Mouse (Mus musculus) neural tube, embryonic 13.5 days (tissue): ENCODE data around the gene Dazap1. TPM values are rescaled to one million over a fixed set of nuclear protein-coding genes. Genes with fewer than 3 reads are reported as not detected.

Experiments used
- ATAC-seq: fragments of 200-750 bp; cut with Nextera tagmentation; 2 replicates; pipeline ENCODE4 v1.8.0; 2017; ENCODE audit warnings: low read depth, mild to moderate bottlenecking, moderate TSS enrichment, moderate library complexity
- H3K27ac ChIP-seq: fragments of 300-500 bp; sonication (generic); replicated peaks from 2 replicates; pipeline ENCODE4 v1.5.1; 2015; ENCODE audit warnings: moderate library complexity, mild to moderate bottlenecking, inconsistent platforms
- H3K27me3 ChIP-seq: fragments of 300-500 bp; sonication (generic); 2 replicates; pipeline ENCODE4 v1.6.1; 2015; ENCODE audit warnings: mild to moderate bottlenecking, inconsistent platforms
- H3K36me3 ChIP-seq: fragments of 300-500 bp; sonication (generic); 2 replicates; pipeline ENCODE4 v1.6.1; 2015; ENCODE audit warnings: mild to moderate bottlenecking, inconsistent platforms
- H3K4me1 ChIP-seq: fragments of 300-500 bp; sonication (generic); replicated peaks from 2 replicates; pipeline ENCODE4 v1.6.1; 2015; ENCODE audit warnings: inconsistent platforms
- H3K4me2 ChIP-seq: fragments of 300-500 bp; sonication (generic); 2 replicates; pipeline ENCODE4 v1.6.1; 2015; ENCODE audit warnings: inconsistent platforms, mild to moderate bottlenecking, moderate library complexity
- H3K4me3 ChIP-seq: fragments of 300-500 bp; sonication (generic); 2 replicates; pipeline ENCODE4 v1.5.1; 2015; ENCODE audit warnings: mild to moderate bottlenecking, inconsistent platforms
- H3K9ac ChIP-seq: fragments of 300-500 bp; sonication (generic); 2 replicates; pipeline ENCODE4 v1.6.1; 2015; ENCODE audit warnings: moderate library complexity, mild to moderate bottlenecking, inconsistent platforms
- H3K9me3 ChIP-seq: fragments of 300-500 bp; sonication (generic); 2 replicates; pipeline ENCODE4 v1.6.1; 2016; ENCODE audit warnings: inconsistent platforms
- WGBS: fragments of 180-500 bp; shearing (Covaris S2); methylation state at CpG from one replicate; pipeline ENCODE4 v1.1.7; 2015; 5-methylcytosine and 5-hydroxymethylcytosine counted together
- polyA plus RNA-seq: library from polyadenylated mRNA; unstranded; fragments of >200 nt; fragmentation: Nextera tagmentation; extraction: Ambion mirVana; gene quantifications from 2 replicates; pipeline ENCODE4 v1.2.1, GENCODE M21; 2015

Gene Dazap1
- polyA plus RNA-seq, 1 experiment from 2014 or later, result 59.8 TPM

GRCm38 (mm10) chr10:80295618-80296425 is 34.5 kb downstream of the Dazap1 start, which contains the start of gene Apc2:
Apc2 (plus strand) TSS chr10:80295977.
- Histone ChIP-seq H3K9me3 (no peaks in the 10 kb centered on the region), H3K27ac (peak within 1 kb of the TSS; percentile 97), H3K36me3 (peaks cover 21% of the 10 kb centered on the region), H3K9ac (peak within 1 kb of the TSS; percentile 100), H3K4me2 (peak within 1 kb of the TSS; percentile 99), H3K4me1 (peaks cover 78% of the 10 kb centered on the region), H3K27me3 (no peaks in the 10 kb centered on the region), H3K4me3 (peak within 1 kb of the TSS; percentile 44)
- ATAC-seq, result peak; percentile 51
- under 1% methylated on average over 26 of the region's 26 CpGs for WGBS

- Histone ChIP-seq H3K4me1 (peaks cover 85% of the 10 kb centered on the region), H3K27ac (peak overlapping the region; percentile 97), H3K4me3 (peak overlapping the region; percentile 44), H3K9ac (peak overlapping the region; percentile 100), H3K36me3 (peaks cover 25% of the 10 kb centered on the region), H3K27me3 (no peaks in the 10 kb centered on the region), H3K9me3 (no peaks in the 10 kb centered on the region), H3K4me2 (peak overlapping the region; percentile 99)
- WGBS, result 74% methylated on average over 5 of the region's 5 CpGs
- ATAC-seq, result no peak
Observed at GRCm38 (mm10) chr10:80296824-80297223, 35.5 kb downstream of the Dazap1 start.

- peak overlapping the region; percentile 97 for H3K27ac ChIP-seq
- peaks cover 33% of the 10 kb centered on the region for H3K36me3 ChIP-seq
- H3K4me2 ChIP-seq, result peak overlapping the region; percentile 99
- WGBS, result 69% methylated on average over 8 of the region's 8 CpGs
- H3K27me3 ChIP-seq, result no peaks in the 10 kb centered on the region
- no peak for ATAC-seq
- H3K9me3 ChIP-seq, result no peaks in the 10 kb centered on the region
- peak overlapping the region; percentile 100 for H3K9ac ChIP-seq
- H3K4me3 ChIP-seq, result peak overlapping the region; percentile 44; the same call in 1 of the 2 replicates
- H3K4me1 ChIP-seq, result peaks cover 90% of the 10 kb centered on the region
Observed at GRCm38 (mm10) chr10:80297526-80298133, 36.3 kb downstream of the Dazap1 start.

GRCm38 (mm10) chr10:80298571-80299281 is 37.4 kb downstream of the Dazap1 start:
- peak overlapping the region; percentile 100 for H3K9ac ChIP-seq
- peak overlapping the region; percentile 97 for H3K27ac ChIP-seq
- peak overlapping the region; percentile 99 for H3K4me2 ChIP-seq
- H3K27me3 ChIP-seq, result no peaks in the 10 kb centered on the region
- H3K9me3 ChIP-seq, result no peaks in the 10 kb centered on the region
- peak overlapping the region; percentile 59 for H3K4me3 ChIP-seq
- peaks cover 90% of the 10 kb centered on the region for H3K4me1 ChIP-seq
- peak; percentile 75 for ATAC-seq
- WGBS, result 3% methylated on average over 26 of the region's 26 CpGs
- peaks cover 35% of the 10 kb centered on the region for H3K36me3 ChIP-seq

- peak overlapping the region; percentile 99 for H3K4me2 ChIP-seq
- 6% methylated on average over 15 of the region's 15 CpGs for WGBS
- peak overlapping the region; percentile 97 for H3K27ac ChIP-seq
- H3K9ac ChIP-seq, result peak overlapping the region; percentile 100
- no peaks in the 10 kb centered on the region for H3K27me3 ChIP-seq
- H3K9me3 ChIP-seq, result no peaks in the 10 kb centered on the region
- peak; percentile 4; the same call in 1 of the 2 replicates for ATAC-seq
- H3K36me3 ChIP-seq, result peaks cover 35% of the 10 kb centered on the region
- H3K4me3 ChIP-seq, result peak overlapping the region; percentile 59
- H3K4me1 ChIP-seq, result peaks cover 90% of the 10 kb centered on the region
Observed at GRCm38 (mm10) chr10:80299301-80299700, 38.0 kb downstream of the Dazap1 start.

GRCm38 (mm10) chr10:80299824-80300223 is 38.5 kb downstream of the Dazap1 start:
- Histone ChIP-seq H3K27ac (peak overlapping the region; percentile 97), H3K36me3 (peaks cover 35% of the 10 kb centered on the region), H3K27me3 (no peaks in the 10 kb centered on the region), H3K4me3 (peak overlapping the region; percentile 59), H3K4me2 (peak overlapping the region; percentile 99), H3K4me1 (peaks cover 90% of the 10 kb centered on the region), H3K9me3 (no peaks in the 10 kb centered on the region), H3K9ac (peak overlapping the region; percentile 100)
- WGBS, result 40% methylated on average over 10 of the region's 10 CpGs
- ATAC-seq, result no peak

- Histone ChIP-seq H3K4me2 (peak overlapping the region; percentile 99), H3K4me1 (peaks cover 90% of the 10 kb centered on the region), H3K36me3 (peaks cover 40% of the 10 kb centered on the region), H3K4me3 (peak overlapping the region; percentile 59), H3K27me3 (no peaks in the 10 kb centered on the region), H3K27ac (peak overlapping the region; percentile 97), H3K9me3 (no peaks in the 10 kb centered on the region), H3K9ac (peak overlapping the region; percentile 100)
- 14% methylated on average over 11 of the region's 11 CpGs for WGBS
- peak; percentile 84 for ATAC-seq
Observed at GRCm38 (mm10) chr10:80300672-80301181, 39.4 kb downstream of the Dazap1 start.

GRCm38 (mm10) chr10:80301256-80302081 is 40.2 kb downstream of the Dazap1 start:
- H3K9me3 ChIP-seq, result no peaks in the 10 kb centered on the region
- peak overlapping the region; percentile 100 for H3K9ac ChIP-seq
- H3K4me3 ChIP-seq, result peak overlapping the region; percentile 59
- peaks cover 48% of the 10 kb centered on the region for H3K36me3 ChIP-seq
- H3K4me1 ChIP-seq, result peaks cover 88% of the 10 kb centered on the region
- ATAC-seq, result no peak
- peak overlapping the region; percentile 99 for H3K4me2 ChIP-seq
- no peaks in the 10 kb centered on the region for H3K27me3 ChIP-seq
- peak overlapping the region; percentile 97 for H3K27ac ChIP-seq
- 58% methylated on average over 8 of the region's 10 CpGs for WGBS

GRCm38 (mm10) chr10:80302082-80302355 is 40.7 kb downstream of the Dazap1 start:
- 48% methylated on average over 5 of the region's 5 CpGs for WGBS
- peaks cover 53% of the 10 kb centered on the region for H3K36me3 ChIP-seq
- H3K4me1 ChIP-seq, result peaks cover 83% of the 10 kb centered on the region
- H3K9ac ChIP-seq, result peak overlapping the region; percentile 100
- peak overlapping the region; percentile 59 for H3K4me3 ChIP-seq
- peak overlapping the region; percentile 99 for H3K4me2 ChIP-seq
- peak overlapping the region; percentile 97 for H3K27ac ChIP-seq
- H3K27me3 ChIP-seq, result no peaks in the 10 kb centered on the region
- no peak for ATAC-seq
- H3K9me3 ChIP-seq, result no peaks in the 10 kb centered on the region

GRCm38 (mm10) chr10:80302471-80302881 is 41.2 kb downstream of the Dazap1 start:
- 8% methylated on average over 9 of the region's 9 CpGs for WGBS

GRCm38 (mm10) chr10:80304458-80304857 is 43.2 kb downstream of the Dazap1 start:
- Histone ChIP-seq H3K4me2 (peak overlapping the region; percentile 37), H3K9ac (peak overlapping the region; percentile 22; the same call in 1 of the 2 replicates), H3K4me3 (peak overlapping the region; percentile 20; the same call in 1 of the 2 replicates), H3K4me1 (peaks cover 65% of the 10 kb centered on the region), H3K27ac (no peak overlapping the region), H3K36me3 (peaks cover 78% of the 10 kb centered on the region), H3K27me3 (no peaks in the 10 kb centered on the region), H3K9me3 (no peaks in the 10 kb centered on the region)
- 23% methylated on average over 12 of the region's 12 CpGs for WGBS
- no peak for ATAC-seq

More at GRCm38 (mm10) chr10:80302471-80302881, 41.2 kb downstream of the Dazap1 start:
- Histone ChIP-seq H3K9me3 (no peaks in the 10 kb centered on the region), H3K27ac (peak overlapping the region; percentile 97), H3K9ac (peak overlapping the region; percentile 100), H3K27me3 (no peaks in the 10 kb centered on the region), H3K36me3 (peaks cover 58% of the 10 kb centered on the region), H3K4me2 (peak overlapping the region; percentile 99), H3K4me3 (peak overlapping the region; percentile 59), H3K4me1 (peaks cover 78% of the 10 kb centered on the region)
- ATAC-seq, result no peak
